In the genomic region with DNA sequence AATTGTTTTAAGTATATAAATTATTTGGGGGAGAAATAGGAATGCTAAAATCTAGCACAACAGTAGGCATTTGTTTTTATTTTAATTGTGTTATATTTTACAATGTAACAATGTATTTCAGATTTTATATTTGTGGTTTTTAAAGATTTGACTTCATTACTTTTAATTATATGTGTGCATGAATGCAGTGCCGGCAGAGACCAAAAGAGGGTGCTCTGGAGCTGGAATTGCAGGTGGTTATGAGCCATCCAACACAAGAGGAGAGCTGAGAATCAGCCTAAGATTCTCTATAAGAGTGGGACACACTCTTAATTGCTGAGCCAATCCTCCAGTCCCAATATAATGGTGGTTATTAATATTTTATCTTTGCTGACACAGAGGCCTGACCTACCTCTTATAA, we compare ENCODE assay signal across 27 mouse cellular contexts.
A peak's percentile ranks its signal among the peaks of the same experiment; 100 is the strongest.
DNase-seq lines count a peak whose midpoint lies in the region; ATAC-seq and TF ChIP-seq lines count a peak whose summit lies in the region.
"Had no signal": no experiment of that assay in that cellular context is flagged by ENCODE, and none has a peak within 500 bp of the region (broad histone marks: within the 10 kb centered on the region; RNA-seq: fewer than 3 reads in every experiment).

No protein-coding gene starts in this region.

- no peaks in the 10 kb centered on the region for H3K9me3 ChIP-seq in kidney, postnatal 0 days (replicated peaks; ENCODE audit: low read length)
- H3K9me3 ChIP-seq in lung, postnatal 0 days (ENCODE audit: low read length), result no peaks in the 10 kb centered on the region
- no peaks in the 10 kb centered on the region for H3K9me3 ChIP-seq in ES-E14 (ENCODE audit: control insufficient read depth, insufficient read depth, low read depth, low read length)
- H3K9me3 ChIP-seq in stomach, postnatal 0 days (ENCODE audit: control insufficient read depth, low read length), result no peaks in the 10 kb centered on the region
- H3K9me3 ChIP-seq: embryonic facial prominence, embryonic 12.5 days; forebrain, embryonic 12.5 days; limb, embryonic 13.5 days; liver, embryonic 13.5 days; midbrain, embryonic 12.5 days had no signal

- in situ Hi-C loops in ES-E14 (cut with MboI; ENCODE audit: low sequenced_read_pairs in 2 of 2, unreplicated experiment in 2 of 2), result loop anchor here in 1 of 2 experiments (25.0 kb wide), 2 partner anchors 402 to 752 kb away; no protein-coding TSS in a partner anchor

- H3K4me2 ChIP-seq in kidney, postnatal 0 days (ENCODE audit: low read length), result no peak overlapping the region
- no peak overlapping the region for H3K4me2 ChIP-seq in lung, postnatal 0 days (replicated peaks; ENCODE audit: low read depth, low read length)
- H3K4me2 ChIP-seq in stomach, postnatal 0 days (replicated peaks; ENCODE audit: low read depth), result no peak overlapping the region
- H3K4me2 ChIP-seq: embryonic facial prominence, embryonic 12.5 days; forebrain, embryonic 12.5 days; heart, embryonic 12.5 days; limb, embryonic 13.5 days; liver, embryonic 13.5 days; midbrain, embryonic 12.5 days had no signal

- H3K4me3 ChIP-seq in kidney, postnatal 0 days (replicated peaks; ENCODE audit: low read depth, low read length), result no peak overlapping the region
- no peak overlapping the region for H3K4me3 ChIP-seq in lung, postnatal 0 days (ENCODE audit: low read depth, low read length)
- no peak overlapping the region for H3K4me3 ChIP-seq in ES-E14 (ENCODE audit: insufficient read depth in 1 of 2, low read depth in 1 of 2, low read length in 2 of 2, poor library complexity in 1 of 2, severe bottlenecking in 1 of 2)
- H3K4me3 ChIP-seq in stomach, postnatal 0 days (ENCODE audit: low read depth, low read length), result no peak overlapping the region
- H3K4me3 ChIP-seq: embryonic facial prominence, embryonic 12.5 days; forebrain, embryonic 12.5 days; heart, embryonic 12.5 days; hindbrain, embryonic 10.5 days; limb, embryonic 13.5 days; liver, embryonic 13.5 days; midbrain, embryonic 12.5 days had no signal

- 76% methylated on average over 1 of the region's 1 CpGs for WGBS in kidney, postnatal 0 days
- WGBS in lung, postnatal 0 days, result 78% methylated on average over 1 of the region's 1 CpGs
- 85% methylated on average over 1 of the region's 1 CpGs for WGBS in stomach, postnatal 0 days

- ATAC-seq in kidney, postnatal 0 days (replicated peaks; ENCODE audit: low FRiP score, low read depth), result no peak
- no peak for ATAC-seq in lung, postnatal 0 days
- no peak for ATAC-seq in stomach, postnatal 0 days (ENCODE audit: low FRiP score, low TSS enrichment)
- ATAC-seq: hindbrain, embryonic 16.5 days; intestine, embryonic 16.5 days had no signal

- no peak for TF ChIP-seq EP300 in lung, postnatal 0 days (IDR thresholded peaks at IDR 0.05)
- no peak for TF ChIP-seq EP300 in stomach, postnatal 0 days (optimal IDR thresholded peaks at IDR 0.05)

- DNase-seq in kidney, postnatal 0 days (ENCODE audit: low spot score), result no peak
- DNase-seq in kidney, adult 9 months, result no peak
- no peak for DNase-seq in lung, postnatal 0 days (ENCODE audit: low spot score)
- no peak for DNase-seq in lung, adult 18-20 months
- DNase-seq in ES-E14 (ENCODE audit: low read depth, low spot score), result no peak
- no peak for DNase-seq in stomach, postnatal 0 days (ENCODE audit: low spot score)
- no peak for DNase-seq in ovary, adult 18-20 months (ENCODE audit: low spot score)
- DNase-seq: adrenal gland, adult 8-10 months; B cell, adult 2 months; cerebellum, adult 18-20 months; cerebellum, postnatal 14 days; heart, postnatal 10 days; kidney, postnatal 10 days; layer of hippocampus, postnatal 36 days; liver, embryonic 13.5 days; lung, postnatal 10 days; right cerebral cortex, postnatal 14 days; thymus, postnatal 36 days had no signal

- peak; percentile 18; the same call in 1 of the 2 replicates for TF ChIP-seq CTCF in kidney, postnatal 0 days (IDR thresholded peaks at IDR 0.05; ENCODE audit: low read depth)
- peak; percentile 8; the same call in 1 of the 2 replicates for TF ChIP-seq CTCF in lung, postnatal 0 days (IDR thresholded peaks at IDR 0.05)
- peak; percentile 31 for TF ChIP-seq CTCF in stomach, postnatal 0 days (IDR thresholded peaks at IDR 0.05; ENCODE audit: low read depth)

- H3K27me3 ChIP-seq in kidney, postnatal 0 days (ENCODE audit: insufficient read depth, low read length), result no peaks in the 10 kb centered on the region
- H3K27me3 ChIP-seq in lung, postnatal 0 days (replicated peaks; ENCODE audit: insufficient read depth, low read length), result no peaks in the 10 kb centered on the region
- no peaks in the 10 kb centered on the region for H3K27me3 ChIP-seq in stomach, postnatal 0 days (ENCODE audit: control insufficient read depth, insufficient read depth, low read length)
- H3K27me3 ChIP-seq: CH12.LX; embryonic facial prominence, embryonic 12.5 days; forebrain, embryonic 12.5 days; heart, embryonic 12.5 days; limb, embryonic 13.5 days; liver, embryonic 13.5 days; midbrain, embryonic 12.5 days had no signal

- no peaks in the 10 kb centered on the region for H3K36me3 ChIP-seq in kidney, postnatal 0 days (ENCODE audit: insufficient read depth, low read length)
- no peaks in the 10 kb centered on the region for H3K36me3 ChIP-seq in lung, postnatal 0 days (ENCODE audit: insufficient read depth, low read length)
- H3K36me3 ChIP-seq in ES-E14 (ENCODE audit: control insufficient read depth, insufficient read depth, low read length, poor library complexity, severe bottlenecking), result no peaks in the 10 kb centered on the region
- no peaks in the 10 kb centered on the region for H3K36me3 ChIP-seq in stomach, postnatal 0 days (ENCODE audit: control insufficient read depth, insufficient read depth, low read length)
- H3K36me3 ChIP-seq: embryonic facial prominence, embryonic 12.5 days; forebrain, embryonic 12.5 days; heart, embryonic 12.5 days; hindbrain, embryonic 10.5 days; limb, embryonic 13.5 days; liver, embryonic 13.5 days; midbrain, embryonic 12.5 days had no signal

- H3K27ac ChIP-seq in kidney, postnatal 0 days, result no peak overlapping the region
- no peak overlapping the region for H3K27ac ChIP-seq in lung, postnatal 0 days (ENCODE audit: low read length)
- H3K27ac ChIP-seq in ES-E14 (ENCODE audit: insufficient read depth, low read depth, low read length, poor library complexity, severe bottlenecking), result no peak overlapping the region
- no peak overlapping the region for H3K27ac ChIP-seq in stomach, postnatal 0 days (replicated peaks)
- H3K27ac ChIP-seq: embryonic facial prominence, embryonic 12.5 days; forebrain, embryonic 12.5 days; hindbrain, embryonic 10.5 days; limb, embryonic 13.5 days; liver, embryonic 13.5 days; midbrain, embryonic 12.5 days had no signal

- no peaks in the 10 kb centered on the region for H3K4me1 ChIP-seq in kidney, postnatal 0 days (replicated peaks; ENCODE audit: insufficient read depth, low read length)
- no peaks in the 10 kb centered on the region for H3K4me1 ChIP-seq in lung, postnatal 0 days (ENCODE audit: insufficient read depth, low read depth, low read length)
- no peaks in the 10 kb centered on the region for H3K4me1 ChIP-seq in ES-E14 (ENCODE audit: control insufficient read depth in 2 of 2, insufficient read depth in 2 of 2, low read length in 2 of 2, poor library complexity in 1 of 2)
- H3K4me1 ChIP-seq in stomach, postnatal 0 days (replicated peaks; ENCODE audit: control insufficient read depth, insufficient read depth), result no peaks in the 10 kb centered on the region
- H3K4me1 ChIP-seq: embryonic facial prominence, embryonic 12.5 days; forebrain, embryonic 12.5 days; heart, embryonic 12.5 days; hindbrain, embryonic 10.5 days; limb, embryonic 13.5 days; liver, embryonic 13.5 days; midbrain, embryonic 12.5 days had no signal

- no peak overlapping the region for H3K9ac ChIP-seq in kidney, postnatal 0 days (ENCODE audit: low read depth, low read length)
- H3K9ac ChIP-seq in lung, postnatal 0 days (replicated peaks; ENCODE audit: low read depth), result no peak overlapping the region
- no peak overlapping the region for H3K9ac ChIP-seq in ES-E14 (ENCODE audit: insufficient read depth, low read depth, low read length, poor library complexity, severe bottlenecking)
- H3K9ac ChIP-seq in stomach, postnatal 0 days (ENCODE audit: low read length), result no peak overlapping the region
- H3K9ac ChIP-seq: embryonic facial prominence, embryonic 12.5 days; forebrain, embryonic 12.5 days; heart, embryonic 12.5 days; limb, embryonic 13.5 days; liver, embryonic 13.5 days; midbrain, embryonic 12.5 days had no signal

TF ChIP-seq in ES-E14, 5 proteins besides CTCF, POLR2A, EP300 and RAD21:
- TF ChIP-seq HCFC1 (IDR thresholded peaks at IDR 0.05; ENCODE audit: borderline replicate concordance, insufficient read depth, low read length) (no peak), ZNF384 (IDR thresholded peaks at IDR 0.05; ENCODE audit: low read depth, low read length) (no peak), MAFK (IDR thresholded peaks at IDR 0.05; ENCODE audit: insufficient read depth, low read depth, low read length) (no peak), CHD2 (IDR thresholded peaks at IDR 0.05; ENCODE audit: low read depth, low read length) (no peak), ZC3H11A (IDR thresholded peaks at IDR 0.05; ENCODE audit: borderline replicate concordance, low read depth, low read length) (peak; percentile 61; the same call in 1 of the 2 replicates)
TF ChIP-seq in ES-E14: peak in this region for 1.
